Mouse (Mus musculus) liver, embryonic 14.5 days (tissue): Measurements from ENCODE around the gene Prm1.
A peak's percentile ranks its signal among the peaks of the same experiment; 100 is the strongest.

Experiments
- CTCF ChIP-seq: IDR thresholded peaks from 2 replicates; pipeline ENCODE4 v1.5.1; 2016; ENCODE audit warnings: antibody characterized with exemption, low read depth, control low read depth
- EP300 ChIP-seq: IDR thresholded peaks from 2 replicates; pipeline ENCODE4 v1.6.1; 2016; ENCODE audit warnings: antibody characterized with exemption, low read depth

DNA sequence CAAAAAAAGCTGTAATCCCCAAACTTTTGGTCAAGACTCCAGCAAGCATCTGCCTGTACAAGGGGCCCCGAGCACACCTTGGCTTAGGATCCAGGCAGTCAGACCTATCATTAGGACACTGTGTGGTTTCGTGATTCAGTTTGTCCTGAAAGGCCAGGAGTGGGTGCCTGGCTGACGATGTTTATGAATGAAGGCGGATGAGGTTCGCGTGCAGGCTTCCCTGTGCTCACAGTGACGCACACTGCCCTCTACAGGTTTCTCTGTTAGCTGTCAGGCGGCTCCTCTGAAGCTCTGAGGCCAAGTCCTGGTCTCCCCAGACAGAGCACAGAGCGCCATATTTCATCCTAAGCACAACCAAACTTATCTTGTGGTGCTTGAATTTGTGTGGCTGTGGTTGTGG is 19.4 kb downstream of the Prm1 start:
- TF ChIP-seq CTCF = peak; percentile 91
- no peak for TF ChIP-seq EP300
